Mouse (Mus musculus): ENCODE results near the gene Ccser2. TPM values are rescaled to one million over a fixed set of nuclear protein-coding genes. Genes with fewer than 3 reads are reported as not detected.

Ccser2 gene
- polyA plus RNA-seq, 1 experiment from 2014 or later: 40.9 TPM

- no peak for ATAC-seq (ENCODE audit: low read depth)
- no peak overlapping the region for H3K9ac ChIP-seq (ENCODE audit: low read length)
- no peak overlapping the region for H3K4me3 ChIP-seq (ENCODE audit: low read length)
- H3K4me2 ChIP-seq (ENCODE audit: low read depth, low read length): no peak overlapping the region
- H3K27me3 ChIP-seq (ENCODE audit: control insufficient read depth, insufficient read depth, low read depth, low read length): no peaks in the 10 kb centered on the region
- no peak overlapping the region for H3K27ac ChIP-seq (ENCODE audit: low read length)
- H3K9me3 ChIP-seq (ENCODE audit: control insufficient read depth, low read length): no peaks in the 10 kb centered on the region
- 0 out of 2 replicates have a peak, but pooled peaks cover 9% of the 10 kb centered on the region for H3K36me3 ChIP-seq (ENCODE audit: control insufficient read depth, insufficient read depth, low read length)
- H3K4me1 ChIP-seq (replicated peaks; ENCODE audit: control insufficient read depth, insufficient read depth, low read length): no peaks in the 10 kb centered on the region
These were observed 67.7 kb downstream of the Ccser2 start for GRCm38 (mm10) chr14:36900883-36901282.

DNA sequence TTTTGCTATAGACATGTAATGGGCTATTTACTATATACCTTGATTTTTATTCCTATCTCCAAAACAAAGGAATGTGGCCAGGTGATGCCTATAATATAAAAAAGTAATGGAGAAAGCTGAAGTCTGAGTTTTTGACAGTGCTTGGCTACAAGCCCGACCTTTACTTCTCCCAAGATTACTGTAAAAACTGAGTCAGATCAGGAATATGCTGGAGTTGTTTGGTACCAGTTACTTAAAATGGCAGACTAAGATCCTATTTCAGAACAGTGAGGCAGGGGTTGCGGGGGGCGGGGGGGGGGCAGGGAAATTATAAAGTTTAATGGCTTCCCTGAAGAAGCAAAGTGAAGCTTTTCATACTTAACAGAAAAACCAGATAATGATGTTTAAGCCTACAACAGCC, 73.9 kb downstream of the Ccser2 start:
- Histone ChIP-seq H3K4me1 (replicated peaks; ENCODE audit: control insufficient read depth, insufficient read depth, low read length) (no peaks in the 10 kb centered on the region), H3K9ac (ENCODE audit: low read length) (no peak overlapping the region), H3K9me3 (ENCODE audit: control insufficient read depth, low read length) (no peaks in the 10 kb centered on the region), H3K36me3 (ENCODE audit: control insufficient read depth, insufficient read depth, low read length) (0 out of 2 replicates have a peak, but pooled peaks cover 5% of the 10 kb centered on the region), H3K27me3 (ENCODE audit: control insufficient read depth, insufficient read depth, low read depth, low read length) (no peaks in the 10 kb centered on the region), H3K4me2 (ENCODE audit: low read depth, low read length) (no peak overlapping the region), H3K27ac (ENCODE audit: low read length) (no peak overlapping the region), H3K4me3 (ENCODE audit: low read length) (no peak overlapping the region)
- WGBS: 81% methylated on average over 3 of the region's 3 CpGs
- ATAC-seq (ENCODE audit: low read depth): no peak

DNA sequence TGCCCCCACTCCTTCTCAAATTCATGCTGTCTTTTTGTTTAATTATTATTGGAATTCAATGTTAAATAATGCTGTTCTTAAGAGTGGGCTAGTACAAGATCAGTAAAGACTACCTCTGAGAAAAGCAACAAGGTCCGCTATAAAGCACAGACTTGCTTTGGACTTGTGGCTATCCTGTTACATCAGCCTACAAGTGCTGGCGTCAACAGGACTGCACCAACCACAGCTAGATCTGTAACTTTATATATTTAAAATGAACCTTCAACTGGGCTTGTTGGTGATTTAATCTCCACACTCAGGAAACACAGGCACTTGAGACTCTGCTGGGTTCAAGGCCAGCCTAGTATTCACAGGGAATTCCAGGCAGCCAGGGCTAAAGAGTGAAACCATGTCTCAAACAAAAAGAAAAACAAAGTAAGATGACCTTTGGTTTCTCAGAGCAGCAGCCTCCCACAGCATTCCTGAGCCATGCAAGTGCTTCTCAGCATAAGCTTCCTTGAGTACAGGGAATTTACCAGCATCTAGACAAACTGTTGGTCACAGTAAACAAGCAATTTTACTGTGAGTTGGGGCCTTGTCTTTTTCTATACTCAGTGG, 75.7 kb downstream of the Ccser2 start:
- WGBS: 69% methylated on average over 2 of the region's 2 CpGs
- no peak overlapping the region for H3K27ac ChIP-seq (ENCODE audit: low read length)
- ATAC-seq (ENCODE audit: low read depth): no peak

GRCm38 (mm10) chr14:36890130-36890529, 78.4 kb downstream of the Ccser2 start:
- Histone ChIP-seq H3K36me3 (ENCODE audit: control insufficient read depth, insufficient read depth, low read length) (no peaks in the 10 kb centered on the region), H3K9ac (ENCODE audit: low read length) (no peak overlapping the region), H3K4me1 (replicated peaks; ENCODE audit: control insufficient read depth, insufficient read depth, low read length) (no peaks in the 10 kb centered on the region), H3K9me3 (ENCODE audit: control insufficient read depth, low read length) (no peaks in the 10 kb centered on the region), H3K4me3 (ENCODE audit: low read length) (no peak overlapping the region), H3K4me2 (ENCODE audit: low read depth, low read length) (no peak overlapping the region), H3K27me3 (ENCODE audit: control insufficient read depth, insufficient read depth, low read depth, low read length) (no peaks in the 10 kb centered on the region), H3K27ac (ENCODE audit: low read length) (no peak overlapping the region)
- no peak for ATAC-seq (ENCODE audit: low read depth)
- 69% methylated on average over 7 of the region's 7 CpGs for WGBS

More for the DNA sequence above, 75.7 kb downstream of the Ccser2 start:
- H3K4me1 ChIP-seq (replicated peaks; ENCODE audit: control insufficient read depth, insufficient read depth, low read length): no peaks in the 10 kb centered on the region
- 0 out of 2 replicates have a peak, but pooled peaks cover 3% of the 10 kb centered on the region for H3K36me3 ChIP-seq (ENCODE audit: control insufficient read depth, insufficient read depth, low read length)
- H3K9me3 ChIP-seq (ENCODE audit: control insufficient read depth, low read length): no peaks in the 10 kb centered on the region
- no peaks in the 10 kb centered on the region for H3K27me3 ChIP-seq (ENCODE audit: control insufficient read depth, insufficient read depth, low read depth, low read length)
- H3K9ac ChIP-seq (ENCODE audit: low read length): no peak overlapping the region
- H3K4me3 ChIP-seq (ENCODE audit: low read length): no peak overlapping the region
- H3K4me2 ChIP-seq (ENCODE audit: low read depth, low read length): no peak overlapping the region

DNA sequence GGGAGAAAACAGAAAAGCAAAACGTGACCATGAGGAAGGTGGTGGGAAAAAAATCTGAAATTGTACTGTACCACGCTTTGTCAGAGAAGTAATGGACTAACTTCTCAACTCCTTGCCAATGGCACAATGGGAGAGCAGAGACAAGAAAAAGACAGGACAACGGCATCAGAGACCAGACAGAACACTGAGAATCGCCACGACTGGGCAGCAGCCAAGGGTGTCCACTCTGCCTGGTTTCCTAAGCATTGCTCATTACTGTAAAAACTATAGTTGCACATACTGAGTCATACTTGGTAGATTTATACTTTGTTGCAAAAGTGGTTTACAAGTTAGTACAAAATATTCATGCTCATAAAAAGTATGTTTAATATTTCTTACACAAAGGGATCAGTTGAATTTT, 82.9 kb downstream of the Ccser2 start:
- Histone ChIP-seq H3K27me3 (ENCODE audit: control insufficient read depth, insufficient read depth, low read depth, low read length) (no peaks in the 10 kb centered on the region), H3K4me3 (ENCODE audit: low read length) (no peak overlapping the region), H3K9me3 (ENCODE audit: control insufficient read depth, low read length) (no peaks in the 10 kb centered on the region), H3K9ac (ENCODE audit: low read length) (no peak overlapping the region), H3K36me3 (ENCODE audit: control insufficient read depth, insufficient read depth, low read length) (no peaks in the 10 kb centered on the region; the same call in 1 of the 2 replicates), H3K27ac (ENCODE audit: low read length) (no peak overlapping the region), H3K4me1 (replicated peaks; ENCODE audit: control insufficient read depth, insufficient read depth, low read length) (no peaks in the 10 kb centered on the region), H3K4me2 (ENCODE audit: low read depth, low read length) (no peak overlapping the region)
- WGBS: 89% methylated on average over 5 of the region's 5 CpGs
- no peak for ATAC-seq (ENCODE audit: low read depth)

GRCm38 (mm10) chr14:36885117-36885516, 83.5 kb downstream of the Ccser2 start:
- no peaks in the 10 kb centered on the region for H3K27me3 ChIP-seq (ENCODE audit: control insufficient read depth, insufficient read depth, low read depth, low read length)
- H3K9ac ChIP-seq (ENCODE audit: low read length): no peak overlapping the region
- no peak overlapping the region for H3K27ac ChIP-seq (ENCODE audit: low read length)
- H3K9me3 ChIP-seq (ENCODE audit: control insufficient read depth, low read length): no peaks in the 10 kb centered on the region
- no peaks in the 10 kb centered on the region; the same call in 1 of the 2 replicates for H3K36me3 ChIP-seq (ENCODE audit: control insufficient read depth, insufficient read depth, low read length)
- no peak overlapping the region for H3K4me2 ChIP-seq (ENCODE audit: low read depth, low read length)
- WGBS: 85% methylated on average over 1 of the region's 1 CpGs
- no peak for ATAC-seq (ENCODE audit: low read depth)
- no peaks in the 10 kb centered on the region for H3K4me1 ChIP-seq (replicated peaks; ENCODE audit: control insufficient read depth, insufficient read depth, low read length)
- H3K4me3 ChIP-seq (ENCODE audit: low read length): no peak overlapping the region

- no peaks in the 10 kb centered on the region for H3K9me3 ChIP-seq (ENCODE audit: control insufficient read depth, low read length)
- no peak for ATAC-seq (ENCODE audit: low read depth)
- no peaks in the 10 kb centered on the region for H3K27me3 ChIP-seq (ENCODE audit: control insufficient read depth, insufficient read depth, low read depth, low read length)
- H3K4me2 ChIP-seq (ENCODE audit: low read depth, low read length): no peak overlapping the region
- H3K36me3 ChIP-seq (ENCODE audit: control insufficient read depth, insufficient read depth, low read length): peaks cover 8% of the 10 kb centered on the region
- no peak overlapping the region for H3K4me3 ChIP-seq (ENCODE audit: low read length)
- no peak overlapping the region for H3K27ac ChIP-seq (ENCODE audit: low read length)
- 32% methylated on average over 3 of the region's 3 CpGs for WGBS
- no peaks in the 10 kb centered on the region for H3K4me1 ChIP-seq (replicated peaks; ENCODE audit: control insufficient read depth, insufficient read depth, low read length)
- no peak overlapping the region for H3K9ac ChIP-seq (ENCODE audit: low read length)
These were observed 85.0 kb downstream of the Ccser2 start for GRCm38 (mm10) chr14:36883576-36883975.

- H3K9ac ChIP-seq (ENCODE audit: low read length): no peak overlapping the region
- no peak for ATAC-seq (ENCODE audit: low read depth)
- H3K4me1 ChIP-seq (replicated peaks; ENCODE audit: control insufficient read depth, insufficient read depth, low read length): no peaks in the 10 kb centered on the region; the same call in 1 of the 2 replicates
- 70% methylated on average over 6 of the region's 6 CpGs for WGBS
- no peak overlapping the region for H3K4me3 ChIP-seq (ENCODE audit: low read length)
- no peaks in the 10 kb centered on the region for H3K9me3 ChIP-seq (ENCODE audit: control insufficient read depth, low read length)
- no peaks in the 10 kb centered on the region for H3K36me3 ChIP-seq (ENCODE audit: control insufficient read depth, insufficient read depth, low read length)
- no peak overlapping the region for H3K27ac ChIP-seq (ENCODE audit: low read length)
- no peak overlapping the region for H3K4me2 ChIP-seq (ENCODE audit: low read depth, low read length)
- no peaks in the 10 kb centered on the region for H3K27me3 ChIP-seq (ENCODE audit: control insufficient read depth, insufficient read depth, low read depth, low read length)
These were observed 98.3 kb downstream of the Ccser2 start for GRCm38 (mm10) chr14:36870257-36870656.

- H3K4me1 ChIP-seq (replicated peaks; ENCODE audit: control insufficient read depth, insufficient read depth, low read length): peaks cover 1% of the 10 kb centered on the region
- H3K27me3 ChIP-seq (ENCODE audit: control insufficient read depth, insufficient read depth, low read depth, low read length): no peaks in the 10 kb centered on the region
- no peak overlapping the region for H3K27ac ChIP-seq (ENCODE audit: low read length)
- no peak overlapping the region for H3K4me2 ChIP-seq (ENCODE audit: low read depth, low read length)
- no peaks in the 10 kb centered on the region for H3K9me3 ChIP-seq (ENCODE audit: control insufficient read depth, low read length)
- no peak overlapping the region for H3K4me3 ChIP-seq (ENCODE audit: low read length)
- 66% methylated on average over 14 of the region's 14 CpGs for WGBS
- ATAC-seq (ENCODE audit: low read depth): no peak
- no peaks in the 10 kb centered on the region for H3K36me3 ChIP-seq (ENCODE audit: control insufficient read depth, insufficient read depth, low read length)
- no peak overlapping the region for H3K9ac ChIP-seq (ENCODE audit: low read length)
These were observed 99.7 kb downstream of the Ccser2 start for GRCm38 (mm10) chr14:36868769-36869362.

Data from lung, embryonic 16.5 days (tissue).